Mouse (Mus musculus) spleen, adult 2 months (tissue): ENCODE data around the gene Nprl3. TPM values are rescaled to one million over a fixed set of nuclear protein-coding genes. Genes with fewer than 3 reads are reported as not detected.
"Not testable (repeated sequence)": the region's sequence is repeated elsewhere in the genome, so short reads cannot be mapped to it uniquely, and the experiment has no call there.

Source experiments
- DNase-seq, 2 experiments: peaks; one replicate each; pipeline versions ENCODE4 v3.0.0 to v3.0.0-alpha.2; 2012 to 2021; ENCODE audit warnings: low spot score in 2 of 2, low read depth in 1 of 2
- H3K27ac ChIP-seq: fragments of 200-500 bp; 2 replicates; pipeline ENCODE4 v1.5.1; 2012; ENCODE audit warnings: low read length, inconsistent platforms; ENCODE audit not compliant: insufficient read depth
- H3K27me3 ChIP-seq: fragments of 200-500 bp; 2 replicates; pipeline ENCODE4 v1.6.1; 2012; ENCODE audit warnings: mild to moderate bottlenecking, moderate library complexity, low read length, inconsistent platforms; ENCODE audit not compliant: control insufficient read depth, insufficient read depth
- H3K36me3 ChIP-seq: fragments of 200-500 bp; 2 replicates; pipeline ENCODE4 v1.6.1; 2012; ENCODE audit warnings: mild to moderate bottlenecking, low read length, inconsistent platforms; ENCODE audit not compliant: control insufficient read depth, insufficient read depth
- H3K4me1 ChIP-seq: fragments of 200-500 bp; 2 replicates; pipeline ENCODE4 v1.6.1; 2011; ENCODE audit warnings: inconsistent platforms; ENCODE audit not compliant: control insufficient read depth, insufficient read depth, insufficient read length
- H3K4me3 ChIP-seq: fragments of 200-500 bp; 2 replicates; pipeline ENCODE4 v1.5.1; 2011; ENCODE audit warnings: mild to moderate bottlenecking, inconsistent platforms; ENCODE audit not compliant: insufficient read depth, insufficient read length; ENCODE audit errors: extremely low read depth
- CTCF ChIP-seq: fragments of 200-500 bp; IDR thresholded peaks from 2 replicates; pipeline ENCODE4 v1.5.1; 2011; ENCODE audit warnings: mild to moderate bottlenecking, inconsistent platforms; ENCODE audit not compliant: insufficient read depth, insufficient read length, insufficient replicate concordance; ENCODE audit errors: extremely low read depth
- POLR2A ChIP-seq: fragments of 200-500 bp; IDR thresholded peaks from 2 replicates; pipeline ENCODE4 v1.6.1; 2011; ENCODE audit warnings: low read depth, low read length, inconsistent platforms
- WGBS: fragments of 180-500 bp; shearing (Covaris S2); methylation state at CpG from one replicate; pipeline ENCODE4 v1.1.7; 2018; 5-methylcytosine and 5-hydroxymethylcytosine counted together
- polyA plus RNA-seq: library from polyadenylated mRNA; depleted of rRNA; stranded (reverse); fragments of >200 nt; gene quantifications from 2 replicates; pipeline ENCODE4 v1.2.3, GENCODE M21; 2012

The Nprl3 gene
- polyA plus RNA-seq, 1 experiment = 76.9 TPM

DNA sequence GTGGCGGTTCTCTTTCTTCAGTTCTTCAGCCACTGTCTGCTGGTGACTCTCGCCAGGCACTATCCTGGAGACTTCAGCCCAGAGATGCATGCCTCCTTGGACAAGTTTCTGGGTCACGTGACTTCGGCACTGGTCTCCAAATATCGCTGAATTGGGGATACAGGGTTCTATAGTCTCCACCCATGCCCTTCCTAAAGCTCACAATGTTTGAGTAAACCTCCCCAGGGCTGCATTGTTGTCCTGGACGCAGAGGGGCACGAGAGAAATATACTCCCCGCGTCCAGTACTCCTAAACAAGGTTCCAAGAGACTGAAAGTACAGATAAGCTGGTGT is 20.0 kb upstream of the Nprl3 start:
- no peaks in the 10 kb centered on the region for H3K36me3 ChIP-seq
- TF ChIP-seq CTCF (no peak), POLR2A (no peak)

GRCm38 (mm10) chr11:32286695-32287492 is 19.4 kb upstream of the Nprl3 start, which contains the start of gene Hbq1b:
TSS of gene Hbq1b (plus strand) at chr11:32286965.
- TF ChIP-seq CTCF = peak; percentile 52; the same call in 1 of the 2 replicates
- H3K27me3 ChIP-seq, H3K36me3 ChIP-seq, H3K27ac ChIP-seq, H3K4me3 ChIP-seq, H3K4me1 ChIP-seq: not testable (repeated sequence)
- 20% methylated on average over 30 of the region's 33 CpGs for WGBS
- DNase-seq = peak in 1 of 2 experiments; percentile 62

More for the DNA sequence above, 20.0 kb upstream of the Nprl3 start:
- Histone ChIP-seq H3K27ac (no peak overlapping the region; the same call in 1 of the 2 replicates), H3K4me3 (no peak overlapping the region), H3K4me1 (no peaks in the 10 kb centered on the region), H3K27me3 (no peaks in the 10 kb centered on the region)
- DNase-seq = no peak
- WGBS = 79% methylated on average over 9 of the region's 9 CpGs

DNA sequence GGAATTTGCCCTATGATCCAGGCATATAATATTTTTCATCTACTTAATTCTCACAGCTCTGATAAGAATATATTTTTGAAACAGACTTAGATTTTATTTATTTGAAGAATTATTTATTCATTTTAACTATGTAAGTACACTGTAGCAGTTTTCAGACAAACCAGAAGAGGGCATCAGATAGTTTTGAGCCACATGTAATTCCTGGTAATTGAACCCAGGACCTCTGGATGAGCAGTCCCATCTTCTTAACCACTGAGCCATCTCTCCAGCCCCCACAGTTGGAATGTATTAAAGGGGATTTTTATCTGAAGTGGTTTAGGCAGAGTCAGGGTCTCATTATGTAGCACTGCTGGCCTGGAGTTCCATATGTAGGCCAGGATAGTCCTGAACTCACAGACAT is 18.4 kb upstream of the Nprl3 start:
- H3K4me1 ChIP-seq, H3K27me3 ChIP-seq, H3K4me3 ChIP-seq, H3K27ac ChIP-seq, H3K36me3 ChIP-seq, DNase-seq: not testable (repeated sequence)

DNA sequence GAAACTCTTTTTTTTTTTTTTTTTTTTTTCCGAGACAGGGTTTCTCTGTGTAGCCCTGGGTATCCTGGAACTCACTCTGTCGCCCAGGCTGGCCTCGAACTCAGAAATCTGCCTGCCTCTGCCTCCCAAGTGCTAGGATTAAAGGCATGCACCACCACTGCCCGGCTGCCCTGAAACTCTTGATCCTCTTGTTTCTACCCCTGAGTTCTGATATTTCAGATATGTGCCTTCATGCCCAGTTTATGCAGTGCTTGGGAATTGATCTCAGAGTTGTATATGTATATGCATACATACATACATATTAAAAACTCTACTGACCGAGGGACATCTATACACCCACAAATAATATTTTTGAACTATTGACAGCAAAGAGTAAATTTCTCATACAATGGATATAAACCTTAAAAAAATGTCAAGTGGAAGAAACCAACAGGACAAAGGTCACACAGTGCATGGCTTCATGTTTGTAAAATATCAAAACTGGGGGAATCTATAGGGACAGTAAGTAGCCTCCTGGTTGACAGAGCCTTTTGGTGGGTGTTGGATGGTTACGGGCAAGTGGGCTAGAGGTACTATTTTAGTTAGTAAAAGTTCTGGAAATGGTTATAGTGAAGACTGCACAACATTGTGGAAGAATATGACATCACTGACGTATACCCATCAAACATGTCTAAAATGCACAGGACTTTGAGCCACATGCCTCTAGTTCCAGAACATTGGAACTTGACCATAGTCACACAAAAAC is 17.7 kb upstream of the Nprl3 start:
- no peaks in the 10 kb centered on the region for H3K27me3 ChIP-seq
- H3K36me3 ChIP-seq = no peaks in the 10 kb centered on the region
- no peaks in the 10 kb centered on the region for H3K4me1 ChIP-seq
- no peak overlapping the region for H3K27ac ChIP-seq
- no peak for DNase-seq
- H3K4me3 ChIP-seq = no peak overlapping the region
- TF ChIP-seq POLR2A (no peak), CTCF (no peak)
- WGBS = 77% methylated on average over 7 of the region's 7 CpGs

- peak overlapping the region; percentile 22; the same call in 1 of the 2 replicates for H3K27ac ChIP-seq
- not testable (repeated sequence) for DNase-seq, H3K27me3 ChIP-seq, H3K4me1 ChIP-seq, H3K36me3 ChIP-seq
- WGBS = 44% methylated on average over 2 of the region's 2 CpGs
- peak overlapping the region; percentile 14; the same call in 1 of the 2 replicates for H3K4me3 ChIP-seq
These were observed 17.1 kb upstream of the Nprl3 start for GRCm38 (mm10) chr11:32284582-32284981.

- not testable (repeated sequence) for H3K36me3 ChIP-seq, DNase-seq, H3K4me3 ChIP-seq, H3K4me1 ChIP-seq, H3K27me3 ChIP-seq
- peak within 1 kb of the TSS; percentile 23; the same call in 1 of the 2 replicates for H3K27ac ChIP-seq
- 60% methylated on average over 1 of the region's 5 CpGs for WGBS
These were observed 15.7 kb upstream of the Nprl3 start, which contains the start of gene Hba-a1 for GRCm38 (mm10) chr11:32283091-32283777. TSS of gene Hba-a1 (plus strand) at chr11:32283511.

DNA sequence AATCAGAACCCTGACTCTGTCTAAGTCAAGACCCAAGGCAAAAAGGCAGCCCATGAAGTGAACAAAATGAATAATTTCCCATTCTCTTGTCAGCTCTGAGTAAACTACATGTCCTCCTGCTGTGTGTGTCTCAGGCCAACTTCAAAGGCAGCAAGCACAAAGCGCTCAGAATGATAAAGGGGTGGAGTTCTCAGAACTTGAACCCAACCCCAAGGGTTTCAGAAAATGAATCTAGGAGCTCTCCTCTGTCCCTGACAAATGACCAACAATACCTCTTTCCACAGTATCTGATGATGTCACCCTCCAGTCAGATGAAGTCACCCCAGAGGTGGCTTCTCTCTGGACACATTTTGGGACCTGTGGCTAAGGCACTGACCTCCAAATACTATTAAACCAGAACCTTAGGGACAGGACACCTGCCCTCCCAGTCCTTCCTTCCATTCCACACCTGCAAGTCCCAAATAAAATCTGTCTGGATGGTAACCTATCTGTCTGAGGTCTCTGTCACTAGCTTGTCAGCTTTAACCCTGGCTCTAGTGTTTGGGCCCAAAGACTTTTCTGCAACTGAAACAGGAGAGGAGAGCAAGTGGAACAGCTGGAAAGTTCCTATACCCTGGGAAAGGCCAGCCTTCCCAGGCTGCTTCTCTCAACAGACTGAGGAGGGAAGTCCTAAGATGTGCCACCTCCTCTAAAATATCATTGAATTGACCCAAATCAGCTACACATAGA is 14.1 kb upstream of the Nprl3 start:
- H3K27ac ChIP-seq = no peak overlapping the region
- H3K4me1 ChIP-seq = no peaks in the 10 kb centered on the region
- no peak overlapping the region for H3K4me3 ChIP-seq
- H3K27me3 ChIP-seq = peaks cover 2% of the 10 kb centered on the region; the same call in 1 of the 2 replicates
- no peaks in the 10 kb centered on the region for H3K36me3 ChIP-seq
- DNase-seq = no peak
- TF ChIP-seq POLR2A = no peak
- TF ChIP-seq CTCF = no peak
- 89% methylated on average over 1 of the region's 1 CpGs for WGBS
